Mouse (Mus musculus): ENCODE data around the gene Ptprd.

The Ptprd gene

GRCm38 (mm10) chr4:76386978-76387824 lies 1824.6 kb downstream of the Ptprd start:
- no peak for DNase-seq (ENCODE audit: low spot score)

GRCm38 (mm10) chr4:76385818-76386217 lies 1825.9 kb downstream of the Ptprd start:
- peak; percentile 23 for DNase-seq (ENCODE audit: low spot score)

- DNase-seq (ENCODE audit: low spot score) = no peak
Observed at GRCm38 (mm10) chr4:76380312-76380917, 1831.3 kb downstream of the Ptprd start.

- peak; percentile 27 for DNase-seq (ENCODE audit: low spot score)
Observed at GRCm38 (mm10) chr4:76370041-76370880, 1841.5 kb downstream of the Ptprd start.

- no peak for DNase-seq (ENCODE audit: low spot score)
Observed at GRCm38 (mm10) chr4:76369101-76369500, 1842.7 kb downstream of the Ptprd start.

GRCm38 (mm10) chr4:76368291-76368690 lies 1843.5 kb downstream of the Ptprd start:
- no peak for DNase-seq (ENCODE audit: low spot score)

- DNase-seq (ENCODE audit: low spot score) = no peak
Observed at GRCm38 (mm10) chr4:76367285-76367684, 1844.5 kb downstream of the Ptprd start.

- DNase-seq (ENCODE audit: low spot score) = no peak
Observed at GRCm38 (mm10) chr4:76365871-76366270, 1845.9 kb downstream of the Ptprd start.

GRCm38 (mm10) chr4:76361546-76361945 lies 1850.2 kb downstream of the Ptprd start:
- no peak for DNase-seq (ENCODE audit: low spot score)

GRCm38 (mm10) chr4:76354167-76354566 lies 1857.6 kb downstream of the Ptprd start:
- DNase-seq (ENCODE audit: low spot score) = no peak

GRCm38 (mm10) chr4:76352468-76352867 lies 1859.3 kb downstream of the Ptprd start:
- DNase-seq (ENCODE audit: low spot score) = no peak

GRCm38 (mm10) chr4:76351201-76351979 lies 1860.4 kb downstream of the Ptprd start:
- DNase-seq (ENCODE audit: low spot score) = no peak

GRCm38 (mm10) chr4:76350241-76350962 lies 1861.4 kb downstream of the Ptprd start:
- DNase-seq (ENCODE audit: low spot score) = no peak

- DNase-seq (ENCODE audit: low spot score) = no peak
Observed at GRCm38 (mm10) chr4:76344059-76344458, 1867.7 kb downstream of the Ptprd start.

- no peak for DNase-seq (ENCODE audit: low spot score)
Observed at GRCm38 (mm10) chr4:76337926-76338325, 1873.8 kb downstream of the Ptprd start.

- DNase-seq (ENCODE audit: low spot score) = no peak
Observed at GRCm38 (mm10) chr4:76327346-76327745, 1884.4 kb downstream of the Ptprd start.

GRCm38 (mm10) chr4:76325646-76326045 lies 1886.1 kb downstream of the Ptprd start:
- no peak for DNase-seq (ENCODE audit: low spot score)

GRCm38 (mm10) chr4:76324928-76325327 lies 1886.8 kb downstream of the Ptprd start:
- DNase-seq (ENCODE audit: low spot score) = no peak

- no peak for DNase-seq (ENCODE audit: low spot score)
Observed at GRCm38 (mm10) chr4:76324509-76324908, 1887.3 kb downstream of the Ptprd start.

GRCm38 (mm10) chr4:76319874-76320273 lies 1891.9 kb downstream of the Ptprd start:
- DNase-seq (ENCODE audit: low spot score) = no peak

- DNase-seq (ENCODE audit: low spot score) = no peak
Observed at GRCm38 (mm10) chr4:76315977-76316376, 1895.8 kb downstream of the Ptprd start.
